Mouse (Mus musculus) ES-E14 (cell line): ENCODE data around the gene Zfpm1.

ENCODE experiments used
- CHD2 ChIP-seq: IDR thresholded peaks from 2 replicates; pipeline ENCODE4 v1.6.1; 2014; ENCODE audit warnings: mild to moderate bottlenecking, low read depth, low read length, inconsistent platforms
- HCFC1 ChIP-seq: IDR thresholded peaks from 2 replicates; pipeline ENCODE4 v1.6.1; 2012; ENCODE audit warnings: low read length, inconsistent platforms, borderline replicate concordance; ENCODE audit not compliant: insufficient read depth
- MAFK ChIP-seq: IDR thresholded peaks from 2 replicates; pipeline ENCODE4 v1.6.1; 2014; ENCODE audit warnings: mild to moderate bottlenecking, low read depth, low read length, inconsistent platforms; ENCODE audit not compliant: insufficient read depth
- ZC3H11A ChIP-seq: IDR thresholded peaks from 2 replicates; pipeline ENCODE4 v1.6.1; 2012; ENCODE audit warnings: low read depth, mild to moderate bottlenecking, inconsistent platforms, low read length, borderline replicate concordance

GRCm38 (mm10) chr8:122284659-122285261 is 2.8 kb downstream of the Zfpm1 start:
- TF ChIP-seq CHD2 (no peak), ZC3H11A (no peak), MAFK (no peak), HCFC1 (no peak)
